Mouse (Mus musculus) embryonic fibroblast, embryonic 13.5 days (primary cell): ENCODE results near the gene Hmga1. TPM values are rescaled to one million over a fixed set of nuclear protein-coding genes. Genes with fewer than 3 reads are reported as not detected.
A peak's percentile ranks its signal among the peaks of the same experiment; 100 is the strongest.

Experiments
- H3K27ac ChIP-seq: 2 replicates; pipeline ENCODE4 v1.5.1; 2012; ENCODE audit warnings: low read length, control low read depth, inconsistent platforms; ENCODE audit not compliant: insufficient read depth
- H3K4me1 ChIP-seq: 2 replicates; pipeline ENCODE4 v1.6.1; 2011; ENCODE audit warnings: low read length; ENCODE audit not compliant: control insufficient read depth, insufficient read depth
- H3K4me3 ChIP-seq: 2 replicates; pipeline ENCODE4 v1.5.1; 2011; ENCODE audit warnings: mild to moderate bottlenecking, control low read depth, low read length; ENCODE audit not compliant: insufficient read depth
- CTCF ChIP-seq: IDR thresholded peaks from 2 replicates; pipeline ENCODE4 v1.5.1; 2011; ENCODE audit warnings: mild to moderate bottlenecking, control low read depth, low read length, moderate library complexity, borderline replicate concordance; ENCODE audit not compliant: insufficient read depth
- POLR2A ChIP-seq: IDR thresholded peaks from 2 replicates; pipeline ENCODE4 v1.6.1; 2011; ENCODE audit warnings: low read depth, mild to moderate bottlenecking, control low read depth, low read length, moderate library complexity
- polyA plus RNA-seq: library from polyadenylated mRNA; stranded (reverse); fragments of >200 nt; gene quantifications from 2 replicates; pipeline ENCODE4 v1.2.4, GENCODE M21; 2011; ENCODE audit warnings: low read depth; ENCODE audit not compliant: missing spikeins, insufficient read length

Hmga1 gene
- polyA plus RNA-seq, 1 experiment = 207 TPM

DNA sequence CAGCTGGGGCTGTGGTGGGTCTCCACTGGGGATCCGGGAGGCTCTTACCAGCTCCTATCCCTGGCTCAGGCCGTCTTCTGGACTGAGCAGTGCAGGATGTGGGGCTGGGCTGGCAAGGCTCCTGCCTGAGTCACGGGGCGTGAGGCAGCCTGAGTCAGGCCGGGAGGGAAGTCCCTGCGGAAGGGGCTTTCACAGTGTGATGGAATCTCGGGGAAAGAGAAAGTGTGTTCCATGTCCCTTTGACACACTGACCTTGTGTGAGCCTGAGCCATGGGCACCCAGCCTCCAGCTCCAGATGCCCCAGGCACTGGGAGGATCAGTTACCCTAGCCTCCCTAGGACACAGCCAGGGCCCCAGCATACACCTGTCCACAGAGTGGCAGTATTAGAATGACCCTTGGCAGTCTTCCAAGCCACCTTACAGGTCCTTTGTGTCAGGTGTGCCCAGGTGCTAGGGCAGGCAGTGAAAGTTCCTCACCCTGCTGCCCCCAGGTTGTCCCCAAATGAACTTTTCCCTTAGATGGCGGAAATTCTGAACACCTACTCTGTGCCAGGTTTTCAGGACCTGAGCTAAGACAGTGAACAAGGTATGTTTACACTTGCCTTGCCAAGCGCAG, 8.9 kb upstream of the Hmga1 start:
- Histone ChIP-seq H3K4me3 (no peak overlapping the region), H3K4me1 (peaks cover 15% of the 10 kb centered on the region; the same call in 1 of the 2 replicates), H3K27ac (peak overlapping the region; percentile 29; the same call in 1 of the 2 replicates)
- TF ChIP-seq CTCF (no peak), POLR2A (peak; percentile 44; the same call in 1 of the 2 replicates)

DNA sequence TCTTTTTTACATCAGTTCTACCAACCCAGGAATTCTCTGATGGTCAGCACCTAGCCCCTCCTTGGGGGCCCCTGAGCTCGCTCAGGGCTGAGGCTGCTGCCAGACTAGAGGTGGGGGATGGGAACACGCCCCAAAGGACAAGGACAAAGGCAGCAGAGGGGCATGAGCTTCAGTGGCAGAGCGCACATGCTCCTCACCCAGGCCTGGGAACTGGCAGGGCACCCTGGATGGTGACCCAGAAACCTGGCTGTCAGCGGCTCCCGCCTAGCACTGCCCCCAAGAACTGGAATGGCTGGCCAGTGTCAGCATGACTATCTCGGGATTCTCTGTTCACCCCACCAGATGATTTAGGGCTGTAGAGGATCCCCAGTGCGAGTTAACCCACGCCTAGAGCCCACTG, 7.1 kb upstream of the Hmga1 start:
- Histone ChIP-seq H3K4me1 (peaks cover 15% of the 10 kb centered on the region; the same call in 1 of the 2 replicates), H3K4me3 (no peak overlapping the region), H3K27ac (no peak overlapping the region)
- no peak for TF ChIP-seq POLR2A
- TF ChIP-seq CTCF = no peak

DNA sequence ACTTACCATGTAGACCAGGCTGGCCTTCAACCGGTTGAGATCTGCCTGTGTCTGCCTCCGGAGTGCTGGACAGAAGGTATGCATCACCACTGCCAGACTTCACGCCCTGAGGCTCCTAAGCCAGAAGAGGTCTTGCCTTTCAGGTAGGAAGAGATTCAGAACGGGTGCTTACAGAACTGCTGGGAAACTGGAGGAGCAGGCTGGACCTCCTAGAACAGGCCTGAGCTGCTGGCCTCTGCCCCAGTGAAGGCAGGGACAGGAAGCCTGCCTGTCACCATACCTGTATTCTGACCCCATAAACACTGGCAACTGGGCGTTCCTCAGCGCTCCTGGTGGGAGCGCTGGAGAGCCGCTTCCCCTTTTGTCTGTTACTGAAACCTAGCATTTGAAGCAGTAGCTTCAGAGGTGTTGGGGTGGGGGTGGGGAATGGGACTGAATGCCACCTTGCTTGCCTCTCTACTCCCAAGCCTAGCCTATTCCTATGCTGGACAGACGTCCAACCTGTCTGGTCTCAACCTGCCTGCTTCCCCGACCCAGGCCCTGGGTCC, 4.8 kb upstream of the Hmga1 start:
- Histone ChIP-seq H3K27ac (no peak overlapping the region), H3K4me1 (peaks cover 11% of the 10 kb centered on the region; the same call in 1 of the 2 replicates), H3K4me3 (no peak overlapping the region)
- TF ChIP-seq POLR2A = no peak
- no peak for TF ChIP-seq CTCF

DNA sequence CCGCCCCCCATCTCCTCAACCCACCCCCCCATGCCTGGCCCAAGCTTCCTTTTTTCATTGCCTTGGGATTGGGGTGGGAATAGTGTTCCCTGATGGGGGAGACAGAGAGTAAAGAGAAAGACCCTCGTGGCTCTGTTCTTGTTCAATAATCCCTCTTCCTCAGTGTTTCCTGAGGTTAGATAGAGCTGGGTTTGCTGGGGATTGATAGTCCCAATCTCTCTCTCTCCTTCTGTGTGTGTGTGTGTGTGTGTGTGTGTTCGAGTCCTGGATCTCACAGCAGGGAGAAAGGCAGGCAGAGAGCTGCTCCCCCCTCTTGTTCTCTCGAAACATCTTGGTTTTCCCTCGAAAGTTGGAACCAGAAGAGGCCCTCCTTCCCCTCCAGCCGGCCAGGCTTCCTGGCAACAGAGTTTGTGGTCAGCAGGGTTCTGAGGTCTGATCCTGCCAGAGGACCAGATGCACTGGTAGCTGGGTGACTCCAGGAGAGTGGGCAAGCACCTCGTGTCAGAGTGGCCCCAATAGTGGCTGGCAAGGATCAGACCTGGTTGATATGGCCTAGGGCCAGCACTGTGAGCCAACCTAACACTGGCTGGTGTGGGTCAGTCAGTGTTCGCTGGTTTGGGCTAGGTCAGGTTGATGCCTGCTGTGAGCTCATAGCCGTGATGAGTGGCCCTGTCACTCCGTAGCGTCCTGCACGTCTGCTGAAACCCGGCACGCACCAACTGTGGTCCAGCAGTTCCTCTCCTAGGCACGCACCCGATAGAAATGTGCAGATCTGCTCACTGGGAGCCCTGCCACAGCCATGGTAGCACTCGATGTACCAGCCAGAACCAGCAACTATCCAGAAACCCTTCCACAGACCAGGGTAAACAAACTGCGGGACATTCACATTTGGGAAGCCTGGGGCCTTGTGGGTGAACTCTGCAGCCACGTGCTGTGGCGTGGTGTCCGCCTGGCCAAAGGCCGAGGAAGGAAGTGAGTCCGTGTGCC, 3.8 kb upstream of the Hmga1 start:
- Histone ChIP-seq H3K27ac (no peak overlapping the region), H3K4me1 (peaks cover 3% of the 10 kb centered on the region; the same call in 1 of the 2 replicates), H3K4me3 (no peak overlapping the region)
- TF ChIP-seq POLR2A (no peak), CTCF (no peak)

DNA sequence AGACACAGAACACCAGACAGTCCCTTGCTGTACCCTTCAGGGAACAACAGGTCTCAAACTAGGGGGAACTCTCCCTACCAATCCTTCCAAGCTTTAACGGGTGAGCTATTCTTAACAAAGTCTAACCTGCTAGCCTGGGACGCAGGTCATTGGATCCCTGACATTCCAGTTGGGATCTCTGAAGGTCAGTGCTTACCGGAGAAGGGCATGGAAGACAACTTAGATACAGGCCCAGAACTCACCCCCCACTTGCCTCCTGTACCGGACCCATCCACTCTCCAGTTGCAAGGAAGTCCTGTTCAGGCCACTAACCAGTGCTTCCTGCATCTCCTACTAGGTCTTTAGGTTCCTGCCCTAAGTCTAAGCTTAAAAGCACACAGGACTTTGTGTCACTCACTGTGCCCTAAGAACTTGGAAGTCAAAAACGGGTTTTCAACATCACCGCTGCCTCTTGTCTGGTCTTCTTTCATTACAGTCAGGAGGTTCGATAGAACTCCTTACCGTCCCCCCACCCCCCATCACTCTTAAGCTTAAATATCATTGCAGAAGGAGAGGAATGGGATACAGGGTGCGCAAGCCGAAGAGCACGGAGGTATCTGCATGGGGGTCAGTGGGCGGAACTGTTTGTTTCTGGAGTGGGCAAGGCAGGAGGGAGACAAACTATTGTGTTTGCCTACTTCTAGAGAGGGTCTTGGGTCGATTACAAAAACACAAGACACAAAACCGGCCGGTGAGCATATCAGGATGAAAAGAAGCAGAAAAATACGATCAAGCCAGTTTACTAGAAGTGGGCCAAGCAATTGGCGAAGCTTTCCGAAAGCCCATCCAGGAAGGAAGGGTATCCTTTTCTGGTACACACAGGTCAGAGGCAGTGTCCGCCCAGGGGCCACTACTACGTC, 2.0 kb upstream of the Hmga1 start:
- no peak overlapping the region for H3K4me3 ChIP-seq
- H3K4me1 ChIP-seq = no peaks in the 10 kb centered on the region; the same call in 1 of the 2 replicates
- no peak for TF ChIP-seq POLR2A
- TF ChIP-seq CTCF = no peak

DNA sequence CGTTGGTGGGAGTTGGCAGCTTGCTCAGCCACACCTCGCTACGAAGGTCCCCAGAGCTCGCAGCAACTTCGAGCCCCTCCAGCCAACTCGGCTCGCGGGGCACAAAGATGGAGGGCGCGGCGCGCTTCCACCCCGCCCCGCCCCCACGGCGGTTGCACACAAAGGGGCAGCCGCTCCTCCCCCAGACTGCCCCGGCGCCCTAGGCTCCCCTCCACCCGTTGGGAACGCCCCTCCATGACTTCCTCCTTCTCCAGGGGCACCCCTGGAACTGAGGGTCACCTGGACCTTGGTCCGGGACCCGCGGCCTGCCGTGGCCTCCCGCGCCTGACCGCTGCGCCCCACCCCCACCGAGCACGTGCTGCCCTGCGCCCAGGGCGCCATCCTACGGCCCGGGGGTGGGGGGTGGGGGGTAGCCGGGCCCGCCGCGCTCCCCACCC, 1.2 kb upstream of the Hmga1 start:
- TF ChIP-seq POLR2A = 0 out of 2 replicates have a peak, but pooled peaks have one; percentile 4
- TF ChIP-seq CTCF = no peak
- Histone ChIP-seq H3K4me3 (no peak overlapping the region), H3K4me1 (peaks cover 2% of the 10 kb centered on the region), H3K27ac (peak overlapping the region; percentile 41; the same call in 1 of the 2 replicates)

More for the DNA sequence above, 2.0 kb upstream of the Hmga1 start:
- H3K27ac ChIP-seq = peak overlapping the region; percentile 41; the same call in 1 of the 2 replicates

DNA sequence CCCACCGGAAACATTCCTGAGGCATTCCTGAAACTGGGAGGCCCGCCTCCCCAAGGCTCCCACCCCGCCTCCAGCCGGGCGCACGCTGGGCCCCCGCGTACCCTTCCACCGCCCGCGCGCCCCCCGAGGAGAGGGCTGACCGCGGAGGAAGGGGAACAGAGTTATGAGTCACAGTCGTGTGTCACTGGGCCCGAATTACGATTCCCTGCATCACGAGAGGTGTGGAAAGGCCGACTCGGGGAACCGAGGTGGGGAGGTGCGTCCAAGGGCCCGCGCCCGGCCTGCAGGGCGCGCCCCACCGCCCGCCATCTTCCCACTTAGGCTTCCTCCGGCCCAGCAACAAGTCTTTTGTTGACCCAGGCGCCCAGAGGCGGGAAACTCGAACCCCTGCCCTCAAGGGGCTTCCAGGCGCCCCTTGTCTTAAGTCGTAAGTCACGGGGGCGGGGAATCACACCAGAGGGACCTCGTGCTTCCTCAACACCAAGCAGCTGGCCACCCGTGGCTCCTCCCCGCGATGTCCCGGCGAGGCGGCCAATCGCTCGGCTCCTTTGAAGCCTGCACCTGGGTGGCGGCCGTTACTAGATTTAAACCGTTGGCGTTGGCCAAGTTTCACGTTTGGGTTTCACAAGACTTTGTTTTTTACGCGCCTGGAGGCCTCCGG, 655 bp upstream of the Hmga1 start:
- Histone ChIP-seq H3K27ac (peak overlapping the region; percentile 66), H3K4me3 (peak overlapping the region; percentile 26), H3K4me1 (peaks cover 5% of the 10 kb centered on the region)
- no peak for TF ChIP-seq CTCF
- peak; percentile 22; the same call in 1 of the 2 replicates for TF ChIP-seq POLR2A

DNA sequence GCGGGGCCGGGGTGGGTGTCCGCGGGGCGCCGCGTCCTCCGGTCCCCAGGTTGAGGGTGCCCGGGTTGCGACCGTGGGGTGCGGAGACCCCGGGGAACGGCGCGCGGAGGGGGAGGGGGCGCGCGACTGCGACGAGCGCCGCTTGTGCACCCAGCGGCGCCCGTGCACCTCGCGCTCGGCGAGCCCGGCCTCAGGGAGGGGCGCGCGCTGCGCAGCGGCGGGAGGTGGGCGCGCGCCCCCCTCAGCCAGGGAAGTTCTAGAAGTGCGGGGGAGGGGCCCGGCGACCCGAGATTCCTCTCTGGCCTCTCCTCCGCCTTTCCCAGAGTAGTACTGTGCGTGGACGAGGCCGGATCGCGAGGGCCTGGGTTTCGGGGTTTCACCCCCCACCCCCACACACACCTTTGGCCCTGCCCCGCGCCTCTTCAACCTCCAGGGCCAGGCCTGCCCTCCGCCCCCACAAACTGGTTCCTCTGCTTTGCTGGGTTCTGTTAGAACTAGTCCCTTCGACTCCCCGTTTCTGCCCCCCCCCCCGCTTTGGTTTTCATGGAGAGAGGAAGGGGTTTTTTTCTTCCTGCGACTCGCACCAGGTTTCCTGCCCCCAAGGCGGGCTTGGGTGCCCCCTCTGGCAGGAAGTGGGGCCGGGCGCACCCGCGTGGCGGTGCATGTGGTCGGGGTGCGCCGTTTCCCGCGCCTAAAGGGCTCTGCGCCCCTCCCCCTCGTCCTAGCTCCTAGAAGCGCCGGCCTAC, 1.1 kb downstream of the Hmga1 start:
- Histone ChIP-seq H3K4me1 (peaks cover 18% of the 10 kb centered on the region), H3K27ac (peak overlapping the region; percentile 76; the same call in 1 of the 2 replicates), H3K4me3 (peak overlapping the region; percentile 67)
- TF ChIP-seq POLR2A = no peak
